Mouse (Mus musculus) intestine, postnatal 0 days (tissue): Measurements from ENCODE around the gene Slc25a22. TPM values are rescaled to one million over a fixed set of nuclear protein-coding genes. Genes with fewer than 3 reads are reported as not detected.

Experiments used
- ATAC-seq: fragments of 200-750 bp; cut with Nextera tagmentation; 2 replicates; pipeline ENCODE4 v1.8.0; 2017; ENCODE audit warnings: mild to moderate bottlenecking, moderate TSS enrichment, moderate library complexity
- H3K27ac ChIP-seq: fragments of 300-500 bp; sonication (generic); 2 replicates; pipeline ENCODE4 v1.5.1; 2014; ENCODE audit warnings: mild to moderate bottlenecking, low read depth, low read length, moderate library complexity
- H3K27me3 ChIP-seq: fragments of 300-500 bp; sonication (generic); replicated peaks from 2 replicates; pipeline ENCODE4 v1.6.1; 2014; ENCODE audit warnings: low read length, mixed read lengths; ENCODE audit not compliant: control insufficient read depth, insufficient read depth
- H3K36me3 ChIP-seq: fragments of 300-500 bp; sonication (generic); 2 replicates; pipeline ENCODE4 v1.6.1; 2014; ENCODE audit warnings: mild to moderate bottlenecking, moderate library complexity; ENCODE audit not compliant: control insufficient read depth, insufficient read depth
- H3K4me1 ChIP-seq: fragments of 300-500 bp; sonication (generic); replicated peaks from 2 replicates; pipeline ENCODE4 v1.6.1; 2014; ENCODE audit warnings: antibody characterized with exemption, low read length, mixed read lengths; ENCODE audit not compliant: control insufficient read depth, insufficient read depth
- H3K4me2 ChIP-seq: fragments of 300-500 bp; sonication (generic); replicated peaks from 2 replicates; pipeline ENCODE4 v1.6.1; 2014; ENCODE audit warnings: low read depth, mild to moderate bottlenecking, moderate library complexity
- H3K4me3 ChIP-seq: fragments of 300-500 bp; sonication (generic); 2 replicates; pipeline ENCODE4 v1.5.1; 2014; ENCODE audit warnings: low read depth, low read length
- H3K9ac ChIP-seq: fragments of 300-500 bp; sonication (generic); 2 replicates; pipeline ENCODE4 v1.6.1; 2014; ENCODE audit warnings: mild to moderate bottlenecking, low read depth, low read length
- H3K9me3 ChIP-seq: fragments of 300-500 bp; sonication (generic); 2 replicates; pipeline ENCODE4 v1.6.1; 2016; ENCODE audit warnings: mixed run types; ENCODE audit not compliant: control insufficient read depth
- CTCF ChIP-seq: sonication (generic); IDR thresholded peaks from 2 replicates; pipeline ENCODE4 v1.5.1; 2016; ENCODE audit warnings: low read depth, mild to moderate bottlenecking, control low read depth, antibody characterized with exemption, moderate library complexity
- WGBS: fragments of 180-500 bp; shearing (Covaris S2); extraction: QIAGEN DNeasy Blood & Tissue Kit; methylation state at CpG from one replicate; pipeline ENCODE4 v1.1.7; 2014; 5-methylcytosine and 5-hydroxymethylcytosine counted together
- polyA plus RNA-seq: library from polyadenylated mRNA; unstranded; fragments of >200 nt; fragmentation: Nextera tagmentation; extraction: Ambion mirVana; gene quantifications from 2 replicates; pipeline ENCODE4 v1.2.1, GENCODE M21; 2015

The Slc25a22 gene
- polyA plus RNA-seq, 1 experiment from 2014 or later, result 67.7 TPM

GRCm38 (mm10) chr7:141432186-141432611 is 5.5 kb downstream of the Slc25a22 start:
- Histone ChIP-seq H3K4me2 (no peak overlapping the region), H3K9ac (no peak overlapping the region), H3K4me1 (peaks cover 16% of the 10 kb centered on the region), H3K27me3 (no peaks in the 10 kb centered on the region), H3K27ac (no peak overlapping the region), H3K36me3 (peaks cover 39% of the 10 kb centered on the region), H3K4me3 (no peak overlapping the region), H3K9me3 (no peaks in the 10 kb centered on the region)
- WGBS, result 84% methylated on average over 8 of the region's 8 CpGs
- no peak for TF ChIP-seq CTCF
- ATAC-seq, result no peak

- Histone ChIP-seq H3K9ac (no peak overlapping the region), H3K27me3 (no peaks in the 10 kb centered on the region), H3K9me3 (no peaks in the 10 kb centered on the region), H3K36me3 (peaks cover 39% of the 10 kb centered on the region), H3K4me3 (no peak overlapping the region), H3K4me2 (no peak overlapping the region), H3K4me1 (peaks cover 13% of the 10 kb centered on the region), H3K27ac (no peak overlapping the region)
- no peak for ATAC-seq
- 95% methylated on average over 19 of the region's 19 CpGs for WGBS
- no peak for TF ChIP-seq CTCF
These were observed 6.1 kb downstream of the Slc25a22 start for GRCm38 (mm10) chr7:141431434-141432185.

- no peak for ATAC-seq
- no peak overlapping the region for H3K27ac ChIP-seq
- WGBS, result 96% methylated on average over 9 of the region's 9 CpGs
- H3K36me3 ChIP-seq, result peaks cover 39% of the 10 kb centered on the region
- peaks cover 11% of the 10 kb centered on the region for H3K4me1 ChIP-seq
- no peak for TF ChIP-seq CTCF
- no peak overlapping the region for H3K9ac ChIP-seq
- H3K27me3 ChIP-seq, result no peaks in the 10 kb centered on the region
- no peak overlapping the region for H3K4me3 ChIP-seq
- no peaks in the 10 kb centered on the region for H3K9me3 ChIP-seq
- H3K4me2 ChIP-seq, result no peak overlapping the region
These were observed 7.0 kb downstream of the Slc25a22 start for GRCm38 (mm10) chr7:141430585-141431240.

- H3K36me3 ChIP-seq, result peaks cover 39% of the 10 kb centered on the region
- TF ChIP-seq CTCF, result no peak
- no peak overlapping the region for H3K27ac ChIP-seq
- H3K4me2 ChIP-seq, result no peak overlapping the region
- no peak for ATAC-seq
- no peaks in the 10 kb centered on the region for H3K27me3 ChIP-seq
- no peak overlapping the region for H3K4me3 ChIP-seq
- 61% methylated on average over 9 of the region's 9 CpGs for WGBS
- no peak overlapping the region for H3K9ac ChIP-seq
- no peaks in the 10 kb centered on the region for H3K9me3 ChIP-seq
- H3K4me1 ChIP-seq, result peaks cover 7% of the 10 kb centered on the region; the same call in 1 of the 2 replicates
These were observed 7.7 kb downstream of the Slc25a22 start for GRCm38 (mm10) chr7:141429840-141430584.

- peak; percentile 47 for ATAC-seq
- TF ChIP-seq CTCF, result no peak
- peak within 1 kb of the TSS; percentile 27 for H3K4me2 ChIP-seq
- H3K4me3 ChIP-seq, result no peak within 1 kb of the TSS
- H3K36me3 ChIP-seq, result peaks cover 39% of the 10 kb centered on the region
- no peaks in the 10 kb centered on the region for H3K27me3 ChIP-seq
- H3K27ac ChIP-seq, result no peak within 1 kb of the TSS
- peaks cover under 1% of the 10 kb centered on the region; the same call in 1 of the 2 replicates for H3K4me1 ChIP-seq
- 11% methylated on average over 19 of the region's 19 CpGs for WGBS
- H3K9me3 ChIP-seq, result no peaks in the 10 kb centered on the region
- H3K9ac ChIP-seq, result no peak within 1 kb of the TSS
These were observed 8.4 kb downstream of the Slc25a22 start, which contains the start of gene Cend1 for GRCm38 (mm10) chr7:141429310-141429709. Gene Cend1, minus strand, starts transcription at chr7:141429491.

- Histone ChIP-seq H3K27ac (no peak overlapping the region), H3K27me3 (no peaks in the 10 kb centered on the region), H3K9ac (no peak overlapping the region), H3K9me3 (no peaks in the 10 kb centered on the region), H3K4me2 (no peak overlapping the region; the same call in 1 of the 2 replicates), H3K4me3 (no peak overlapping the region), H3K36me3 (peaks cover 36% of the 10 kb centered on the region), H3K4me1 (no peaks in the 10 kb centered on the region; the same call in 1 of the 2 replicates)
- TF ChIP-seq CTCF, result no peak
- 62% methylated on average over 5 of the region's 5 CpGs for WGBS
- no peak for ATAC-seq
These were observed 9.0 kb downstream of the Slc25a22 start for GRCm38 (mm10) chr7:141428701-141429100.
